Mouse (Mus musculus) MEL (cell line): ENCODE results near the gene E330021D16Rik. TPM values are rescaled to one million over a fixed set of nuclear protein-coding genes. Genes with fewer than 3 reads are reported as not detected.

Source experiments
- DNase-seq: peaks from one replicate; pipeline ENCODE4 v3.0.0; 2011; ENCODE audit warnings: low read depth, low spot score
- H3K27ac ChIP-seq: 2 replicates; pipeline ENCODE4 v1.5.1; 2012; ENCODE audit warnings: low read depth, mild to moderate bottlenecking, control low read depth, low read length, moderate library complexity; ENCODE audit not compliant: control insufficient read depth
- H3K27me3 ChIP-seq, 2 experiments: fragments of 150-350 bp in 1 of 2; sonication (generic) in 1 of 2; 2 replicates each; pipeline ENCODE4 v1.6.1; 2012; ENCODE audit warnings: low read length in 2 of 2, mild to moderate bottlenecking in 2 of 2, improper control_type of control experiment in 1 of 2, moderate library complexity in 1 of 2; ENCODE audit not compliant: insufficient read depth in 2 of 2, control insufficient read depth in 1 of 2
- H3K36me3 ChIP-seq, 2 experiments: 2 replicates each; pipeline ENCODE4 v1.6.1; 2012 to 2014; ENCODE audit warnings: low read length in 2 of 2, improper control_type of control experiment in 1 of 2, inconsistent platforms in 1 of 2, mild to moderate bottlenecking in 1 of 2; ENCODE audit not compliant: insufficient read depth in 2 of 2, control insufficient read depth in 1 of 2
- H3K4me1 ChIP-seq, 2 experiments: fragments of 150-350 bp in 1 of 2; sonication (generic) in 1 of 2; 2 replicates each; pipeline ENCODE4 v1.6.1; 2012; ENCODE audit warnings: low read length in 2 of 2, improper control_type of control experiment in 1 of 2, mild to moderate bottlenecking in 1 of 2; ENCODE audit not compliant: insufficient read depth in 2 of 2, control insufficient read depth in 1 of 2
- H3K4me3 ChIP-seq, 2 experiments: fragments of 150-350 bp in 1 of 2; sonication (generic) in 1 of 2; 2 replicates each; pipeline ENCODE4 v1.5.1; 2012; ENCODE audit warnings: low read depth in 2 of 2, low read length in 2 of 2, mild to moderate bottlenecking in 2 of 2, moderate library complexity in 2 of 2, control low read depth in 1 of 2, improper control_type of control experiment in 1 of 2; ENCODE audit not compliant: control insufficient read depth in 1 of 2, insufficient read depth in 1 of 2
- H3K79me2 ChIP-seq: 2 replicates; pipeline ENCODE4 v1.6.1; 2012; ENCODE audit warnings: mild to moderate bottlenecking, low read length, moderate library complexity; ENCODE audit not compliant: control insufficient read depth, poor library complexity, insufficient read depth
- H3K9ac ChIP-seq: 2 replicates; pipeline ENCODE4 v1.6.1; 2012; ENCODE audit warnings: low read depth, mild to moderate bottlenecking, control low read depth, low read length, moderate library complexity; ENCODE audit not compliant: control insufficient read depth, poor library complexity, severe bottlenecking
- H3K9me3 ChIP-seq: fragments of 150-350 bp; sonication (generic); replicated peaks from 2 replicates; pipeline ENCODE4 v1.6.1; 2012; ENCODE audit warnings: mild to moderate bottlenecking, low read length, improper control_type of control experiment, moderate library complexity; ENCODE audit not compliant: insufficient read depth
- BHLHE40 ChIP-seq: IDR thresholded peaks from 2 replicates; pipeline ENCODE4 v1.6.1; 2012; ENCODE audit warnings: low read depth, mild to moderate bottlenecking, inconsistent platforms, low read length, improper control_type of control experiment, borderline replicate concordance
- CHD2 ChIP-seq: IDR thresholded peaks from 2 replicates; pipeline ENCODE4 v1.6.1; 2011; ENCODE audit warnings: low read length, improper control_type of control experiment
- ELF1 ChIP-seq: IDR thresholded peaks from 2 replicates; pipeline ENCODE4 v1.6.1; 2014; ENCODE audit warnings: low read depth, mild to moderate bottlenecking, inconsistent platforms, low read length, improper control_type of control experiment, moderate library complexity
- ETS1 ChIP-seq: IDR thresholded peaks from 2 replicates; pipeline ENCODE4 v1.6.1; 2012; ENCODE audit warnings: low read depth, mild to moderate bottlenecking, inconsistent platforms, low read length, improper control_type of control experiment, moderate library complexity
- GABPA ChIP-seq: IDR thresholded peaks from 2 replicates; pipeline ENCODE4 v1.6.1; 2012; ENCODE audit warnings: low read depth, mild to moderate bottlenecking, inconsistent platforms, low read length, improper control_type of control experiment, moderate library complexity
- JUND ChIP-seq: IDR thresholded peaks from 2 replicates; pipeline ENCODE4 v1.6.1; 2011; ENCODE audit warnings: low read depth, mild to moderate bottlenecking, improper control_type of control experiment, low read length
- KAT2A ChIP-seq: conservative IDR thresholded peaks from 2 replicates; pipeline ENCODE4 v1.6.1; 2012; ENCODE audit warnings: low read depth, low read length, improper control_type of control experiment, inconsistent platforms
- MAFK ChIP-seq: IDR thresholded peaks from 2 replicates; pipeline ENCODE4 v1.6.1; 2011; ENCODE audit warnings: low read depth, mild to moderate bottlenecking, low read length, improper control_type of control experiment, borderline replicate concordance
- MAX ChIP-seq: IDR thresholded peaks from 2 replicates; pipeline ENCODE4 v1.6.1; 2011; ENCODE audit warnings: low read length, improper control_type of control experiment
- MAZ ChIP-seq: IDR thresholded peaks from 2 replicates; pipeline ENCODE4 v1.6.1; 2012; ENCODE audit warnings: low read depth, mild to moderate bottlenecking, inconsistent platforms, low read length, improper control_type of control experiment
- MEF2A ChIP-seq: IDR thresholded peaks from 2 replicates; pipeline ENCODE4 v1.6.1; 2014; ENCODE audit warnings: low read depth, mild to moderate bottlenecking, inconsistent platforms, low read length, improper control_type of control experiment; ENCODE audit not compliant: poor library complexity, insufficient replicate concordance, severe bottlenecking; ENCODE audit errors: extremely low read depth
- MYB ChIP-seq: IDR thresholded peaks from 2 replicates; pipeline ENCODE4 v1.6.1; 2011; ENCODE audit warnings: mild to moderate bottlenecking, low read depth, low read length, improper control_type of control experiment
- MYC ChIP-seq: IDR thresholded peaks from 2 replicates; pipeline ENCODE4 v1.6.1; 2011; ENCODE audit warnings: low read depth, mild to moderate bottlenecking, low read length, improper control_type of control experiment, moderate library complexity
- NRF1 ChIP-seq: IDR thresholded peaks from 2 replicates; pipeline ENCODE4 v1.6.1; 2014; ENCODE audit warnings: low read depth, mild to moderate bottlenecking, inconsistent platforms, low read length, improper control_type of control experiment, moderate library complexity; ENCODE audit not compliant: poor library complexity, insufficient read depth, severe bottlenecking
- POLR2A ChIP-seq, 2 experiments: IDR thresholded peaks; 2 replicates each; pipeline ENCODE4 v1.6.1; 2011 to 2012; ENCODE audit warnings: low read length in 2 of 2, mild to moderate bottlenecking in 2 of 2, control low read depth in 1 of 2, improper control_type of control experiment in 1 of 2, low read depth in 1 of 2, moderate library complexity in 1 of 2; ENCODE audit not compliant: control insufficient read depth in 1 of 2, insufficient read depth in 1 of 2, poor library complexity in 1 of 2
- POLR2AphosphoS2 ChIP-seq: IDR thresholded peaks from 2 replicates; pipeline ENCODE4 v1.6.1; 2011; ENCODE audit warnings: low read length, improper control_type of control experiment
- POLR2AphosphoS5 ChIP-seq: IDR thresholded peaks from 2 replicates; pipeline ENCODE4 v1.6.1; 2012; ENCODE audit warnings: low read depth, borderline replicate concordance, mild to moderate bottlenecking, inconsistent platforms, low read length, moderate library complexity, mixed read lengths
- RCOR1 ChIP-seq: IDR thresholded peaks from 2 replicates; pipeline ENCODE4 v1.6.1; 2012; ENCODE audit warnings: low read depth, mild to moderate bottlenecking, inconsistent platforms, low read length, improper control_type of control experiment
- TBP ChIP-seq: IDR thresholded peaks from 2 replicates; pipeline ENCODE4 v1.8.0; 2011; ENCODE audit warnings: low read depth, low read length, improper control_type of control experiment
- TCF12 ChIP-seq: IDR thresholded peaks from 2 replicates; pipeline ENCODE4 v1.6.1; 2014; ENCODE audit warnings: low read depth, mild to moderate bottlenecking, inconsistent platforms, low read length, improper control_type of control experiment, moderate library complexity
- USF1 ChIP-seq: IDR thresholded peaks from 2 replicates; pipeline ENCODE4 v1.6.1; 2014; ENCODE audit warnings: low read depth, mild to moderate bottlenecking, inconsistent platforms, low read length, improper control_type of control experiment, moderate library complexity
- ZKSCAN1 ChIP-seq: IDR thresholded peaks from 2 replicates; pipeline ENCODE4 v1.6.1; 2012; ENCODE audit warnings: low read depth, mild to moderate bottlenecking, inconsistent platforms, low read length, improper control_type of control experiment, moderate library complexity
- polyA plus RNA-seq, 2 experiments: library from polyadenylated mRNA; stranded (reverse) in 1 of 2; unstranded in 1 of 2; fragments of >175 nt in 1 of 2; fragments of >200 nt in 1 of 2; gene quantifications; 2 replicates each; pipeline versions ENCODE4 v1.2.1 to v1.2.4; 2012; ENCODE audit warnings: low replicate concordance in 2 of 2, low read depth in 1 of 2; ENCODE audit not compliant: insufficient read length in 2 of 2, insufficient read depth in 1 of 2, missing spikeins in 1 of 2
- total RNA-seq: library from RNA; depleted of rRNA; stranded (reverse); fragments of 300-350 nt; gene quantifications from 2 replicates; pipeline ENCODE4 v1.2.3, GENCODE M21; 2012

The E330021D16Rik gene
- total and polyA plus RNA-seq, 3 experiments, result not detected

DNA sequence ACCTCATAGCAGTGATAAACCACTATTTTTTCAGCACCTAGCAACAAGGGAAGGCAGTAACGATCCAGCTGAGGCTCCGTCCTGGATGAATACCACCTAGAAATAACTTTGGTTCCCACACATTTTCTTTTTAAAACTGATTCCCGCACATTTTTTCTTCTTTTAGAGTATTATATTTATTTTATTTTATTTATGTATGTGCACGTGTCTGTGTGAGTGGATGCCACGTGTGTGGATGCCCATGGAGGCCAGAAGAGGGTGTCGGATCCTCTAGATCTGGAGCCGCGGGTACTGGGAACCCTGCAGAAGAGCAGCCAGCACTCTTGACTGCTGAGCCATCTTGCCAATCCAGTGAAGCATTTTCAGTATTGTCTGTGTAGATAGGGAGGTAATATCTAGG, 52.1 kb downstream of the E330021D16Rik start:
- no peaks in the 10 kb centered on the region for H3K9me3 ChIP-seq
- no peaks in the 10 kb centered on the region for H3K4me1 ChIP-seq
- no peak overlapping the region for H3K27ac ChIP-seq
- TF ChIP-seq MAFK (no peak), POLR2A (IDR thresholded peaks at IDR 0.05; ENCODE audit: control insufficient read depth in 1 of 2, insufficient read depth in 1 of 2, low read depth in 1 of 2, low read length in 2 of 2, poor library complexity in 1 of 2) (no peak), MAX (no peak), USF1 (no peak), TCF12 (no peak), MAZ (no peak), ELF1 (no peak), BHLHE40 (no peak), MYC (no peak), MEF2A (no peak), MYB (no peak), RCOR1 (no peak)
- no peak for DNase-seq
- H3K4me3 ChIP-seq, result no peak overlapping the region
- H3K9ac ChIP-seq, result no peak overlapping the region
- H3K79me2 ChIP-seq, result no peaks in the 10 kb centered on the region
- no peaks in the 10 kb centered on the region for H3K36me3 ChIP-seq
- no peaks in the 10 kb centered on the region for H3K27me3 ChIP-seq

DNA sequence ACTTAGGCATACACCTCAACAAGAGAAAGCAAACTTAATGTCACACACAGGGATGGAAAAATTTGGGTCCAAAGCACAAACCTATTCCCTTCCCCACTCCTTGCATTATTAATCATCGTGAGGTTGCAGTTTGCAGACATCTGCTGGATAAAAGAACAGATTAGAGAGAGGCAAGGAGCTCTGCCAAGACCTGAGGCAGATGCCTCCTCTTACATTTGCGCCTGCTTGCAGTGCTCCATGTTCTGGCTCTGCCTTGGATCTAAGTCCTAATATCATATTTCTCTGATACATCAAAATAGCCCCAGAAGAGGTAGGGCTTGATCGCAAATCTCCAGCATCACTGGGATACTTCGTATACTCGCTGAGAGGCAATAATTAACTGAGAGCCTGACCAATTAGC, 56.9 kb downstream of the E330021D16Rik start:
- Histone ChIP-seq H3K9me3 (no peaks in the 10 kb centered on the region), H3K36me3 (no peaks in the 10 kb centered on the region), H3K9ac (no peak overlapping the region), H3K27ac (no peak overlapping the region), H3K4me1 (no peaks in the 10 kb centered on the region), H3K79me2 (no peaks in the 10 kb centered on the region), H3K27me3 (no peaks in the 10 kb centered on the region), H3K4me3 (no peak overlapping the region)
- TF ChIP-seq CHD2 (no peak), NRF1 (no peak), MAZ (no peak), POLR2AphosphoS2 (no peak), JUND (no peak), ZKSCAN1 (no peak), ETS1 (no peak), MAFK (no peak), KAT2A (no peak), POLR2AphosphoS5 (no peak), MYB (no peak), TBP (no peak), GABPA (no peak)
- no peak for DNase-seq
